Mouse (Mus musculus) urinary bladder, postnatal 25 days (tissue): Measurements from ENCODE around the gene Slc35f5.
A peak's percentile ranks its signal among the peaks of the same experiment; 100 is the strongest.
"Not testable (repeated sequence)": the region's sequence is repeated elsewhere in the genome, so short reads cannot be mapped to it uniquely, and the experiment has no call there.

Experiments
- DNase-seq: peaks from one replicate; pipeline ENCODE4 v3.0.0; 2022; ENCODE audit warnings: low spot score

Slc35f5 gene

DNA sequence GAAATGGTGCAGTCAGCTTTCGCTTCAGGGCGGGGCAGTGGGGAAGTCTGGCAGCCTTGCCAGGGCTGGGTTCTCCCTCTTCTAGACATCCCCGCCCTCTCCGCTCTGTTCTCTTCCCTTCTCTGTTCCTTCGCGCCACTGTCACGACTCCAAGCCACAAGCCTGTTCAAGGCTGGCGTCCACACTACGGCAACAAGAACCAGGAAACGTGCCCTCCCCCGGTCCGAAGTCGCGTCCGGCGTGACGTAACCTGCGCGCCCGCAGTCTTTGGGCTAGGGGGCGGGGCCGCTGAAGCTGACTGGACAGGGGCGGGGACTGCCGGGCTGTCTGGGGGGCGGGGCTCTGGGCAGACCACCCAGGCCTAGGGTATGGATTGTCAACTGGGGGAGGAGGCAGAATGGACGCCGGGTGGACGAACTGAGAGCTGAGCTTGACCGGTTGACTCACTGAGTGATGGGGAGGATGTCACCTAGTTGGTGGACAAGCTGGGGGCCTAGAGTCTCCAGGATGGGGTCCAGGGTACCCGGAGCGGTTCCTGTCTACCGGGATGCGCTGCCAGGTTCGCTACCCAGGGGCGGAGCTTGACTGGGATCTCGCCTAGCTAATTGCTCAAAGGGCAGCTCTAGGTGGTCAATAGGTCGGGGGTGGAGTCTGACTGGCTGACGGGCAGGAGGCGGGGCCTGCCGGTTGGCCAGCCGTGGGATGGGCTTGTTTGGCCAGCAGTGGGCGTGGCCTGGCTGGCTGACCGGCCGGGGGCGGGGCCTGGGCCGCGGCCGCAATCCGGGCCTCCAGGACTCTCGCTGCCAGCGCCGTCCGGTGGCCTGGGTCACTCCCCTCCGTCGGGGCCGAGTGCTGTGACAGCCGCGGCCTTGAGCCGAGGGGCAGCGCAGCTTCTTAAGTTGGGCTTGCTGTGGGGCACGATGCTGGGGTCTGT is at the start of gene Slc35f5:
Gene Slc35f5, plus strand, starts transcription at position 337 of the 934 bp plus-strand sequence.
- DNase-seq, result peak; percentile 97

DNA sequence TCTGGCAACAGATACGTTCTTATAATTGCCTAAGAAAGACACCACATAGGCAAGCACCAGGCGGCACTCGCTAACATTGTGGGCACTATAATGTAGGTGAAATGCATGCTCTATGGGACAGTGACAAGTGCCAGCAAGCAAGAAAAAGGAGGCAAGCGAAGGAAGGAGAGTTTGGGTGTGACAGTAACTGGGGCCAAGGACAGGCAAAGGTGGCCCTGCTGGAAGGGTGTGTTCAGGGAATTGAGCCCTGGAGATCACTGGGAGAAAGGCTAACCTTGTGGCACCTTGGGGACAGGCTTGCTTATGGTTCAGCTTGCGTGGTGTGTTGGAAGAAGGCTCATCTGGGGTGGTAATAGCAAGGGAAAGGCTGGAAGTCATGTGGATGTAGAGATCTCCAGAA is 45.7 kb upstream of the Slc35f5 start:
- no peak for DNase-seq

DNA sequence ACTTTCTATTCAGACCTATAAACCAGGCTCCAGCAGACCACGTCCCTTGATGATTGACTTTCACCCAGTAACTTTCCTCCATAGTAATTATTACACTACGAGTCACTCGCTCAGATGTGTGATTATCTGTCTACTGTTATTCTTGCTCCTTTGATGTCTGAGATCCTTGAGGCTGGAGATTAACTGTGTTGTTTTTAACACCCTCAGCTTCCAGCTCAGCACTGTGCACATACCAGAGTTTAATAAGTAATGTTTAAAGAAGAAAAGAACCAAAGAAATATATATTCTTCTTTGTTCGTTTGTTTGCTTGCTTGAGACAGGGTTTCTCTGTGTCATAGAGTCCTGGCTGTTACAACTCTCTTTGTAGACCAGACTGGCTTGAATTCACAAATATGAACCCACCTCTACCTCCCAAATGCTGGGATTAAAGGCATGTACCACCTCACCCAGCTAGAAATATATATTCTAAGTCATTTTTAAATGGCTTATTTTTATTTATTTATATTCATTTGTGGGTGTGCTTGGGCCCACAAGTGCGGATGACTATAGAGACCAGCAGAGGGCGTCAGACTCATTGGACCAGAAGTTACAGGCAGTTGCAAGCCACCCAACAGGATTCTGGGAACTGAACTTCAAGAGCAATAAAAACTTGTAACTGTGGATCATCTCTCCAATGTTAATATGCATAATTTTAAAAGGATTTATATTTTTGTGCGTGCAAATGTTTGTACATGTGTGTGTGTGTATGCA is 43.3 kb upstream of the Slc35f5 start:
- no peak for DNase-seq

DNA sequence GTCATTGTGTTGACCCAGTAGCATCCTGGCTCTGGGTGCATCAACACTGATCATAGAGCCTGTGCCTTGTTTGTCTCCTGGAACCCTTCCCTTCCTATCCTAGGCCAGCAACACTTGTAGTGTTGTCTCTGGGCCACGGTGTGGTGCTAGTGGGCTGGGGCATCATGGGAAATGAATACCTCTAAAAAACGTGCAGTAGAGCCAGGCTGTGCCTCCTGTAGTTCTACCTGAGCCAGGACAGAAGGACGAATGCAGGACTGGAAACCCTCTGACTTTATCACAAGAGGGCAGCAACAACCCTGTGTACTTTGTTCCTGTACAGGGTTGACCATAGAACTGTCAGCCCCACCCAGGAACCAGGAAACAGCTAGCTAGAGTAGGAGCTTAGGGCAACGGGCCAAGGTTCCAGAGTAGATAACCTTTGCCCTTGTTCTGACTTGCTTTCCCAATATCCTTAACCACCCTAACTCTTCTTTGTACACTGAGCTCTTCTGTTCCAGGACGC is 41.2 kb upstream of the Slc35f5 start:
- DNase-seq, result peak; percentile 57

DNA sequence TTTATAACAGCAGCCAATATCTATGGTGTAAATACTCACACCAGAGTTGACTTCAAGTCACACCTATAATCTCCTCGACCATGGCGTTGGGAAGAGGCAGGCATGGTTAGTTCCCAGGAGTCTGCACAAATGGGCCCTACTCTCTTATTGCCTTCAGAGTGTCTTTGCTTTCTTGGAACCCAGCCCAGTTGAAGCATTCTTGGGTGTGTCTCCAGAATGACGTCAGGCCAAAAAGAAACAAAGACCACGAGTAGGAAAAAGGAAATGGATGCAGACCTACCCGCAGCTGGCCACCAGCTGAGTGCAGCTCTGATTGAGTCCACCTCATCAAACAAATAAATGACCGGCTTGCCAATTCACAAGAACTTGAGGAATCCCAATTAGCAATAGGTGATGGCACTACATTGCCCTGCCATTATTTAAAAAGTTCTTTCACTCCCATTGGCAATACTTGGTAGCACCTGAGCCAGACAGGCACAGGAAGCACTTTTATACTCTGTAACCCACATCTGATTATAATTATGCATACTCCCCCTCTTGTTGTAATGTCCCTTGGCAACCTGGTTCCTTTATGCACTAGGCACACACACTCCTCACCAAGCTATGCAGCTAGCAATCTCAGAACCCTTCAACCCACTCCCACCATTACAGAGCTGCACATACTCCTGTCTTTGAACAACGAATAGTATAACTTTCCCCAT is 34.3 kb upstream of the Slc35f5 start:
- DNase-seq, result no peak

DNA sequence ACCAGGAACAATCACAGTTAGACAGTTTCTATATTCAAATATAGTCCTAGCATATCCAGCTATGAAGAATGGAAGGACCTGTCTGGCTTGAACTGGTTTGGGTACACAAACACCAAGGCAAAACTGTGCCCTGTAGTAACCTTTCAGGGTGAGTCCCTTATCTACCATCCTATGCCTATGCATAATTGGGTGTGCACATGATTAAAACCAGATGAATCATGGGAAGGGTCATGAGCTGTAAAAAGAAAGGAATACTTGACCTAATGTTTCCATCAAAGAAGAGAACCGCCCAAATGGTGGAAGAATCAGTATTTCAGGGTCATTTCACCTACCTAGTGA is 33.8 kb upstream of the Slc35f5 start:
- no peak for DNase-seq

DNA sequence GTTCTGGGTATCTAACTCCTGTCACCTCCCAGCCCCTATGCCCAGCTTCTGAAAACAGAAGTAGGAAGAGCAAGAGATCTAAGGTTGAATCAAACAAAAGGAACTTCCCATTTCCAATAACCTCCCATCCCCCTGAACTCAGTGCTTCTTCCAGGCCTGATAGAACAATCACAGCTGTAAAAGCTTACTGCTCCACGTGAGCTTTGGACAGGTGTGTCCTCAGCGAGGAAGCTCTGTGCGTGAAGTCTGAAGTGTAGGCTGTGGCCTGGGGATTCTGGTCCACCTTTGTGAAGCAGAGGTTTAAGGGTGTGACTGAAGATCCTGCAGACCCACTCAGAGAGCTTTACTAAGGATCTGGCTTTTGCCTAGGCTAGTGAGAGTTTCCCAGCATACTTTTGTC is 33.0 kb upstream of the Slc35f5 start:
- DNase-seq, result no peak

DNA sequence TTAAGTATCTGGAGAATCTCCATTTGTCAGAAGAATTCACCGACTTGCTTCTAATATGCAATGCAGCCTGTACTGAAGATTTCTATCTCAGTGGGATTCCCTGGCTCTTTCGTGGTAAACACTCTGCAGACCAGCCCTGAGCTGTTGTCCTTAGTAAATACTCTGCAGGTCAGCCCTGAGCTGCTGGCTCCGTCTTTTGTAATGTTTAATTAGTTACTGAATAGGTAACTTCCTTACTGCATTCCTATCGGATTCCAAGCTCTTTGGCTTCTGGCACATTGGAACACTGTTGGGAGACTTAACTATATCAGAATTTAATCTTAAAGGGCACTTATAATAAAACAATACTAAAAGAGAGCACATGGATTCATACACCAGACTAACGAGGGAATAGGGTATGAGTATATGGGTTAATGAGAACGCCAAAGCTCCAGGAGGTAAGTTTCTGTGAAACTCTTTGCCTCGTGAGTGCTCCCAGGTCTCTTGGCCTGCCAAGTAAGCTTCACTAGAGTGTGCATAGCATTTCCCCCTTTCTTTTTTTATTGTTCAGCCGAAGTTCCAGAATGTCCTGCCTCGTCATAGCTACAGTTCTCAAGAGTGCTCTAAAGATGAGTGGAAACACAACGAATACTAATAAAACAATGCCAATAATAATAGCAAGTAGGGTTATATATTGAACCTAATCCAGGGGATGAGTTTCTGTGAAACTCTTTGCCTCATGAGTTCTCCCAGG is 27.0 kb upstream of the Slc35f5 start:
- not testable (repeated sequence) for DNase-seq

DNA sequence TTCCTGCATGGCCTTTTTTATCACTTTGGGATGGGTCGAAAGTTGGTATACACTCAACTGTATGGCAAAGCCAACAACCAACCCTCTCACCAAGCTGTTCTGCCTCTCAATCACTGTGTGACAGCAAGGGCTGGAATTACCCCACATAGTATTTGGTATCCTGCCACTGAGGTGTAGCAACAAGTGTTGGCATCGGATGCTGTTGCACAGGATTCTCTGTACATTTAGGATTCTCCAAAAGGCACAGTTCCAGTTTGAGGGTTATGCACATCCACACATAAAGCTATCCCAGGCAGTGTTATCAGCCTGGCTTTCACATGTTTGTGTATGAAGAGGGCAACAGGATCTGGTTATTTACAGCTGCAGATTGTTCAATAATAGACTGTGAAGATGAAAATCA is 23.3 kb upstream of the Slc35f5 start:
- DNase-seq, result no peak

DNA sequence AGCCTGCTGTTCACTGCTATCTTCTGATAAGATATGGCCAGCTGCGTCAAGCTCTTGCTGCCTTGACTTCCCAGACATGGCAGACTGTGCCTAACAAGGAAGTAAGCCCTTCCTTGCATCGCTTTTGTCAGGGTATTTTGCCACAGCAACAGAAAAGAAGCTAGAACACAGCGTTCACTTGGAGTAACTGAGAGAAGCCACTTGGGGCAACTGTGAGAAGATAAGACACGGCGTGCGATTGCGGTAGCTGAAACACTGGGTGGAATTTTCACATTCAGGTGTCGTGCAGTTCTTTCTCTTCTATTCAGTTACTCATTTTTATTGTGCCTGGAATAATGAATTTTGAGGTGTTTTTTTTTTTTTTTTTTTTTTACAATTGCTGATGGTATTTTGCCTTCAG is 22.6 kb upstream of the Slc35f5 start:
- no peak for DNase-seq

DNA sequence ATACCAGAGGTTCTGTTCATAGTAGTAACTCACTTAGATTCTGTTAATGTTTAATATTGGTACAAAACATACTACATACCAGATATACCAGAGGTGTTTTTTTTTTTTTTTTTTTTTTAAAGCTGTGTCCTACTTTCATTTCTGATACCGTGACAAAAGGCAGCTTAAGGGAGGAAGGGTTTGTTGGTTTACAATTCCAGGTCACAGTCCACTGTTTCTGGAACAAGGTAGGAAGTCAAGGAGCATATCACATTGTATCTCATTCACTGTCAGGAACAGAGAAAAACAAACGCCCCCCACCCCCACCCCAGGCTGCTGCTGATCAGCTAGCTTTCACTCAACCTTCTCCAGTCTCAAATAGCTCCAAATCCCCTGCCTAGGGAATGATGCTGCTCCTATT is 21.1 kb upstream of the Slc35f5 start:
- no peak for DNase-seq

DNA sequence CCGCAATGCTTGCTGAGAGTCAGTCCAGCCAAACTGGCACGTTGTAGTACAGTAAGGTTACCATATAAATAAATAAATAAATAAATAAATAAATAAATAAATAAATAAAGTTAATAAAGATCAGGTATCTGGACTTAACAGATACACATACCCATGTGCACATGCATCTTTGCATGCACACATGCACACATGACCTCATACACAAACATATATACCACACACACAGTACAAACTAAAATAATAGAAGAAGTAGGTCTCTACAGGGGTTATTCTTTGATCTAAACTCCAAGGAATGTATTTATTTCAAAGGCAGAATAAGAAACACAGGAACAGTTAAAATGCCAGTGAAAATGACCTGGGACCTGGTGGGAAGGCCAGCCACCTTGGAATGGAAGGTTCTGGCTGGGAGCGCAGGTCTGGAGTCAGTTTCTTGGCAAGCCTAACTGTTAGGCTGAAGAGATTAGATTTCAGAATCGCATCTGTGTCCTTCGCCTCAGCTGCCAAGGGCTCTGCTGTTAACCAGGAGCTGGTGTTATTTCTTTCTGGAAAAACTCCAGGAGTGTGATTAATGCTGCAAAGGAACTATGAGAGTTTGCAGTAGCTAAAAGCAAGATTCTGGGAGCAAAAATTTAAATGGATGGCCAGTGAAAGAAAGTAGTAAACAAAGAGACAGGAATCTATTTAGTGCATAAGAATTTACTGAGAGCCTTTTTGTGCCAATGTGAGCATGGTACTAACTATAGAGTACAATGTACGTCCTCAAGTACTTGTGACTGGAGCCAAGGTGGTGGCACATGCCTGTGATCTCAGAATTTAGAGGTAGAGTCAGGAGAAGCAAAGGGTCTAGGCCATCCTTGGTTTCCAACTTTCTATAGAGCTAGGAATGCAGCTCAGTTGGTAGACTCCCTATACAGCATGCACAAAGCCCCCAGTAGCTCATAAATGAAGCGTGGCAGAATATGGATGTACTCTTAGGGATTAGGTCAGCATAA is 18.1 kb upstream of the Slc35f5 start:
- DNase-seq, result no peak

DNA sequence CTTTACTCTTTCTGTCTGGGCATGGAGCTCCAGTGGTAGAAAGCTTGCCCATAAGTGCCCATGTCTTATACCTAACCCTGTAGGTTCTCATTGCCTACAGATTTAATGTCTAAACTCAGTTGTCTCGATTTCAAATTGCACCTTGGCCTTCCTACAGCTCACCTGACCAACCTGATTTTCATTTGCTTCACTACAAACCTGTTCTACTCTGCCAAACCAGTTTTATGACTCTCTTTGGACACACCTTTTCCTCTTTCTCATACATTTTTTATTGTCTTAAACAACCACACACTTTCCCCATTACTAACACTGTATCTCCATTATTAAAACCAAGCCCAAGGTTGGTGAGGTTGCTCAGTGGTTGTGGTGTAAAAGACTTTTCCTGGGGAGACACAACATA is 10.5 kb upstream of the Slc35f5 start:
- no peak for DNase-seq

DNA sequence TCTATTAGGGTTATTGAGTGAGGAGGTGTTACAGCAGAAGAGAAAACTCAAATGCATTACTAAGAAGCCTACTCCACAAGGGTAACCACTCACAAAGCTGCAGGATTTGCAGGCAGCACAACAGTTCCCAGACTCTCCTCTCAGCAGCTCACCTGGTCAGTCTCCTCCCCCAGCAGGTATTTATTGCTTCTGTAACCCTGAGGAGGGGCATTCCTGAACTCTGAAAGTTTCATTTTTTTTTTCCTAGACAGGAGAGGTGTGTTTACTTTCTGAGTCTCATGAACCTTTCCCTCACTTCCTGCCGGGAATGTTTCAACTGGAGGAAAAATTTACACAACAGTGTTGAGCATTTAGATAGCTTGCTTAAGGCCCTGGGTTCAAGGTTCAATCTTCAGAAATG is 10.0 kb upstream of the Slc35f5 start:
- no peak for DNase-seq

DNA sequence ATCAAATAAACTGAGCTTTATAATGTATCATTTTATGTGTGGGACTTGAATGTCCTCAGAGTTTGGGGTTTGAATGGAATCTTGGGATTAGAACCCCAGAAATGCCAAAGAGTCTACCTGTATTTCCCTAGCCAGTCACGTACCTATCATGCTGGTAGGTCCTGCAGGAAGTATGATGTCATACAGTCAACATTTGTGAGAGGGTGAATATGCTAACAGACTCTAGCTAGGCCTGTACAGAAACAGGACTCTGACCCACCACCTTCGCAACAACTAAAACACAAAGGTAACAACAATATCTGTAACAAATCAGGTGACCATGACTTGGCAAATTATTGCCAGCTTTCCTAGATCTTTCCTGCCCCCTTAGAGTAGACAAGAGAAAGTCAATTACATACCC is 8.8 kb upstream of the Slc35f5 start:
- DNase-seq, result no peak

DNA sequence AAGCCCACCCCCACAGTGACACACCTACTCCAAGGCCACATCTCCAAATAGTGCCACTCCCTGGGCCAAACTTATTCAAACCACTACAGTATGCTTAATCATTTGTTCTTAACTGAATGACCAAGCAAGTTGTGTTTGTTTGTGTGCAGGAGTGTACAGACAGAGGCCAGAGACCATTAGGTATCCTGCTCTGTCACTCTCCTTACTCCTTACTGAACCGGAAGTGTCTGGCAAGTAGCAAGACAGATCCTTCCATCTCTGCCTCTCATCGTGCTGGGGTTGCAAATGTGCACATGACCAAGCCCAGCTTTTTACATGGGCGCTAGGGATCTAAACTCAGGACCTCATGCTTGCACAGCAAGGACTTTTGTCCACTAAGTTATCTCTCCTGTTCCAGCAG is 1.1 kb upstream of the Slc35f5 start:
- DNase-seq, result no peak

DNA sequence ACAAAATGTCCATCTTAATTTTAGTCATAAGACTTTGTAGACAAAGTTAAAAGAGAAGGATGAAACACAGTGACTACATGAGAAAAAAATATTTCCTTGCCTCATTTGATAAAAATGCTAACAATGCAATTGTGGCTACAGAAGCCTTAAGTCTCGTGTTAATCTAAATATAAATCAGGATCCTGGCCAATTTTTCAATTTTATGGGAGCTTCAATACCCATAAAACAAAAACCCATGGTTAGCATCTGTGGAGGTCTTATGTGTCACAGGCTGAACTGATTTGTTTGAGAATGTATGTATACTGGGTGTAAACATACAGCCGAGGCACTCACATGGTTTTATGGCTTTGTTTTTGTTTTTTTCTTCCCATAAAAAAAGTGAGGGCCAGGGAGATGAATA is 674 bp upstream of the Slc35f5 start:
- no peak for DNase-seq

DNA sequence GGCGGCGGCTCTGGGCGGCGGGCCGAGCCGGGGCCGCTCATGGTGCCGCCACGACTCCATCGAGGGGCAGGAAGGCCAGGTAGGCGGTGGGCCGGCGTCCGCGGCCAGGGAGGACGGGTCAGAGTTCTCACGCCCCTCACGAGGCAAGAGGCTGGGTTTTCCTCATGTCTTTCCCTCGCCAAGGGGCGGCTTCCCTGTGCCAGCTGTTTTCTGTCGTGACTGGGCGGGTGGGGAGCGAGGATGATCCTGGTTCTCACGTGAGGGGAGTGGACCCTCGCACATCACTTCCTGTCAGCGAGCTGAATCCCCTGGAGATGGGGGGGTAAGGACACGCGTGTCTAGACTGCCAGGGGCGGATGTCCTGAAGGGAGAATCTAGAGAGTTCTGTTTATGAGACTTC is 811 bp downstream of the Slc35f5 start:
- peak; percentile 51 for DNase-seq

DNA sequence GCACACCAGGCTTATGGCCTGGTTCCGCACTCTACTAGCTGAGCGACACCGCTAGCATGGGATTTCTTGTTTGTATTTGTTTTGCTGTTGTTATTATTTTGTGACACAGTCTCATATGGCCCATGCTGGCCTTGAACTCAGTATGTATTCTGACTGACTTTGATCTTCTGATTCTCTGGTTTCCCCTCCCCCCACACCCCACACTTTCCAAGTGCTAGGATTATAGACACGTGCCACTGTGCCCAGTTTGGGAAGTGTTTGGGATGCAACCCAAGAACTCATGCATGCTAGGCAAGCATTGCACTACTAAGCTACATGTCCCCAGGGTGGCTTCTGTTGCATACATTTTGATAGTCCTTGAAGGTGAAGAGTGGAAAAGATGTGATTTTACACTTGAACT is 1.4 kb downstream of the Slc35f5 start:
- no peak for DNase-seq

DNA sequence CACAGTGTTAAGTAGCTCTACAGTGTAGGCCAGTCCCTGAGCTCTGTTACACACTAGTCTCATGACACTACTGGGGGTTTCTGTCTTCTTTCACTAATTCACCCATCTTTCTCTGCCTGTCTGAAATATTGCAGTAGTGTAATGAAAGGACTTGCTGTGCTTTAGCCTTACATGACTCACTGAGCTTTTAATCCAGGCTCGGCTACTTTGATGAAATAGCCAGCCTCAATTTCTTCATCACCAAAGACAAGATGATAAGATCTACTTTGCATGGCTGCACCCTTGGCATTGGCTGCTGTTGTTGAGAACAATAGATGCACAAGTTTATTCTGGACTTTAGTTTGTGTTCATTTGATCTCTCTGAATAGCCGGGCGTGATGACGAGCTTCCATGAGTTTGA is 7.7 kb downstream of the Slc35f5 start:
- no peak for DNase-seq

DNA sequence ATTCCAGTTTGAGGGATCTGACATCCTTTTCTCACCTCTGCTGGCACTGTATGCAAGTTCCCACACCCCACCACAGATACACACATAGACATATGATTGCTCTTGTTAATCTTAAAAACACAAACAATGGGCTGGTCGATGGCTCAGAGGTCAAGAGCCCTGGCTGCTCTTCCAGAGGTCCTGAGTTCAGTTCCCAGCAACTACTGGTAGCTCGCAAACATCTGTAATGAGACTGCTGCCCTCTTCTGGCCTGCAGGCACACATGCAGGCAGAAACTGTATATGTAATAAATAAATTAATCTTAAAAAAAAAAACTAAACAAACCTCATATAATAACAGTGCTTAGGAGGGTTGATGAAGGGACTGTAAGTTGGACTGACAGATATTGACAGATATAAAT is 13.8 kb downstream of the Slc35f5 start:
- DNase-seq, result no peak
